Mouse (Mus musculus): ENCODE data around the gene Lancl1.
A peak's percentile ranks its signal among the peaks of the same experiment; 100 is the strongest.

Gene Lancl1

GRCm38 (mm10) chr1:67017101-67017870 lies 21.4 kb downstream of the Lancl1 start:
- no peak for DNase-seq (ENCODE audit: extremely low spot score)

- DNase-seq (ENCODE audit: extremely low spot score) = no peak
Measured at GRCm38 (mm10) chr1:67014205-67014604, 24.5 kb downstream of the Lancl1 start.

- DNase-seq (ENCODE audit: extremely low spot score) = no peak
Measured at GRCm38 (mm10) chr1:67010520-67010919, 28.2 kb downstream of the Lancl1 start.

- no peak for DNase-seq (ENCODE audit: extremely low spot score)
Measured at GRCm38 (mm10) chr1:67003699-67004098, 35.0 kb downstream of the Lancl1 start.

GRCm38 (mm10) chr1:67002226-67002625 lies 36.4 kb downstream of the Lancl1 start:
- no peak for DNase-seq (ENCODE audit: extremely low spot score)

GRCm38 (mm10) chr1:67001367-67001766 lies 37.3 kb downstream of the Lancl1 start:
- DNase-seq (ENCODE audit: extremely low spot score) = no peak

- DNase-seq (ENCODE audit: extremely low spot score) = no peak
Measured at GRCm38 (mm10) chr1:67000484-67000883, 38.2 kb downstream of the Lancl1 start.

GRCm38 (mm10) chr1:66998601-66999000 lies 40.1 kb downstream of the Lancl1 start:
- DNase-seq (ENCODE audit: extremely low spot score) = no peak

- DNase-seq (ENCODE audit: extremely low spot score) = no peak
Measured at GRCm38 (mm10) chr1:66998188-66998587, 40.5 kb downstream of the Lancl1 start.

GRCm38 (mm10) chr1:66996819-66997218 lies 41.9 kb downstream of the Lancl1 start:
- no peak for DNase-seq (ENCODE audit: extremely low spot score)

GRCm38 (mm10) chr1:66992764-66993163 lies 45.9 kb downstream of the Lancl1 start:
- DNase-seq (ENCODE audit: extremely low spot score) = peak; percentile 27

- peak; percentile 8 for DNase-seq (ENCODE audit: extremely low spot score)
Measured at GRCm38 (mm10) chr1:66987558-66988190, 51.0 kb downstream of the Lancl1 start.

GRCm38 (mm10) chr1:66985906-66986305 lies 52.8 kb downstream of the Lancl1 start:
- DNase-seq (ENCODE audit: extremely low spot score) = no peak

- DNase-seq (ENCODE audit: extremely low spot score) = no peak
Measured at GRCm38 (mm10) chr1:66985129-66985698, 53.5 kb downstream of the Lancl1 start.

GRCm38 (mm10) chr1:66980129-66980528 lies 58.5 kb downstream of the Lancl1 start:
- DNase-seq (ENCODE audit: extremely low spot score) = no peak

GRCm38 (mm10) chr1:66975456-66975855 lies 63.2 kb downstream of the Lancl1 start:
- DNase-seq (ENCODE audit: extremely low spot score) = no peak

GRCm38 (mm10) chr1:66964857-66965256 lies 73.8 kb downstream of the Lancl1 start:
- no peak for DNase-seq (ENCODE audit: extremely low spot score)

- no peak for DNase-seq (ENCODE audit: extremely low spot score)
Measured at GRCm38 (mm10) chr1:66960536-66961243, 78.0 kb downstream of the Lancl1 start.

GRCm38 (mm10) chr1:66957361-66957760 lies 81.3 kb downstream of the Lancl1 start:
- no peak for DNase-seq (ENCODE audit: extremely low spot score)

GRCm38 (mm10) chr1:66951086-66951485 lies 87.6 kb downstream of the Lancl1 start:
- no peak for DNase-seq (ENCODE audit: extremely low spot score)

All from embryo, embryonic 9.5 days (tissue).